Mouse (Mus musculus): ENCODE measurements around the gene Qprt. TPM values are rescaled to one million over a fixed set of nuclear protein-coding genes. Genes with fewer than 3 reads are reported as not detected.
A peak's percentile ranks its signal among the peaks of the same experiment; 100 is the strongest.

The Qprt gene
- polyA plus RNA-seq, 1 experiment: 0.93 TPM

DNA sequence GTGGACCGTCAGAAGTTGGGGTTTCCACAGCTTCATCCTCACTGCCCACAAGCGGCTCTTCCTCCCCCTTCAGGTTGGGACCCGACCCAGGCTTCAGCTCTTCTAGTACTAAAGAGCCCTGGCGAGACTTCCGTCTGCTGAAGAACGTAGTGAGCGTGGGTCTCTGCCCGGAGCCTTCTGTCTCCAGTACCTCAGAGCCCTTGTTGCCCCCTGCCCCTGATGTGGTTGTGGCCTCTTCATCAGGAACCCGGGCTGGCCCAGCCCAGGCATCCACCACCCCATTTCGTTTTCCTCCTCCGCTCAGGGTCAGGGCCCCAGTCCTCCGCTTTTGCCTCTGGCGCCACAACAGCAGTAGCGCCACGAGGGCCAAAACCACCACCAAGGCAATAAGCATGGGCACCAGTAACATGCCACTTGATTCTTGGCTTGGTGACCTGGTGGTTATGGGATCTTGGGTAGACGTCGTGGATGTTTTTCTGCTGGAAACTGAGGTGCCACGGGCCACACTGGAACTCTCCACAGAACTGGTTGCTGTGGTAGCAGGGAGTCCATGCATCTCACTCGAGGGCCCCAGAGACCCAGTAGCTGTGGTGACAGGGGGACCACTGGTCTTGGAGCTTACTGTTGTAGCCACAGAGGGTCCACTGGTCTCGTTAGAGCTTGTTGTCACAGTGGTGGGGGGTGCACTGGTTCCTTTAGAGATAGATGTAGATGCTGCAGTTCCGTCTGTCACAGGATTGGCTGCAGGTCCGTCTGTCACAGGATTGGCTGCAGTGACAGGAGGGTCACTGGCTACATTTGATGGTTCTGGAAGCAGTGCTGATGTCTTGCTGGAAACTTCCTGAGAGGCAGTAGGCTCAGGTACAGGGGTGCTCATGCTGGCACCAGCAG is 14.4 kb upstream of the Qprt start:
- DNase-seq: no peak
- Histone ChIP-seq H3K4me1 (ENCODE audit: control insufficient read depth, insufficient read depth, low read length) (no peaks in the 10 kb centered on the region), H3K4me3 (replicated peaks; ENCODE audit: extremely low read depth, low read depth, low read length) (no peak overlapping the region)
- 74% methylated on average over 22 of the region's 22 CpGs for WGBS
- TF ChIP-seq CTCF (IDR thresholded peaks at IDR 0.05; ENCODE audit: insufficient read depth, low read length) (no peak), POLR2A (IDR thresholded peaks at IDR 0.05; ENCODE audit: borderline replicate concordance, extremely low read depth, low read depth, low read length) (no peak)

- no peak for DNase-seq
- TF ChIP-seq CTCF (IDR thresholded peaks at IDR 0.05; ENCODE audit: insufficient read depth, low read length) (no peak), POLR2A (IDR thresholded peaks at IDR 0.05; ENCODE audit: borderline replicate concordance, extremely low read depth, low read depth, low read length) (no peak)
- H3K4me1 ChIP-seq (ENCODE audit: control insufficient read depth, insufficient read depth, low read length): no peaks in the 10 kb centered on the region
- no peak overlapping the region for H3K4me3 ChIP-seq (replicated peaks; ENCODE audit: extremely low read depth, low read depth, low read length)
- 70% methylated on average over 11 of the region's 11 CpGs for WGBS
Observed at GRCm38 (mm10) chr7:127134821-127135447, 12.9 kb upstream of the Qprt start.

DNA sequence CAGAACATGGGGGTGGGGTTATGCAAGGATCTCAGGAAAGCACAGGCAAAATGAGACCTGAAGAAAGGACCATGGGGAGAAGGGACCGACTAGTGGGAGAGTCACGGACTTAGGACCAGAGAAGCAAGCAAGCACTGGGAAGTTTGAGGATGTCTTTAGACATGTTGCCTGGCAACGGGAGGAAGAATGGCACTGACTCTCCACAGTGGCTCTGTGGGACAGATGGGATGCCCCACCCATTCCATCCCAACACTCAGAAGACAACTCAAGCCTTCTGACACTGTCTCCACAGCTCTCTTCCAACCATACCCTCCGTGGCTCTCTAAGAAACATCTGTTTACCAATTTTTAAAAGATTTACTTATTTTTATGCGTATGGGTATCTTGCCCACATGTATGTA is 11.1 kb upstream of the Qprt start:
- H3K4me1 ChIP-seq (ENCODE audit: control insufficient read depth, insufficient read depth, low read length): no peaks in the 10 kb centered on the region
- no peak overlapping the region for H3K4me3 ChIP-seq (replicated peaks; ENCODE audit: extremely low read depth, low read depth, low read length)
- no peak for DNase-seq
- WGBS: 66% methylated on average over 5 of the region's 5 CpGs
- TF ChIP-seq CTCF (IDR thresholded peaks at IDR 0.05; ENCODE audit: insufficient read depth, low read length) (no peak), POLR2A (IDR thresholded peaks at IDR 0.05; ENCODE audit: borderline replicate concordance, extremely low read depth, low read depth, low read length) (no peak)

GRCm38 (mm10) chr7:127129638-127130037 is 7.6 kb upstream of the Qprt start:
- peak; percentile 39; the same call in 1 of the 2 replicates for TF ChIP-seq CTCF (IDR thresholded peaks at IDR 0.05; ENCODE audit: insufficient read depth, low read length)
- no peak for TF ChIP-seq POLR2A (IDR thresholded peaks at IDR 0.05; ENCODE audit: borderline replicate concordance, extremely low read depth, low read depth, low read length)
- Histone ChIP-seq H3K4me1 (ENCODE audit: control insufficient read depth, insufficient read depth, low read length) (no peaks in the 10 kb centered on the region), H3K4me3 (replicated peaks; ENCODE audit: extremely low read depth, low read depth, low read length) (no peak overlapping the region)
- 8% methylated on average over 4 of the region's 4 CpGs for WGBS
- no peak for DNase-seq

DNA sequence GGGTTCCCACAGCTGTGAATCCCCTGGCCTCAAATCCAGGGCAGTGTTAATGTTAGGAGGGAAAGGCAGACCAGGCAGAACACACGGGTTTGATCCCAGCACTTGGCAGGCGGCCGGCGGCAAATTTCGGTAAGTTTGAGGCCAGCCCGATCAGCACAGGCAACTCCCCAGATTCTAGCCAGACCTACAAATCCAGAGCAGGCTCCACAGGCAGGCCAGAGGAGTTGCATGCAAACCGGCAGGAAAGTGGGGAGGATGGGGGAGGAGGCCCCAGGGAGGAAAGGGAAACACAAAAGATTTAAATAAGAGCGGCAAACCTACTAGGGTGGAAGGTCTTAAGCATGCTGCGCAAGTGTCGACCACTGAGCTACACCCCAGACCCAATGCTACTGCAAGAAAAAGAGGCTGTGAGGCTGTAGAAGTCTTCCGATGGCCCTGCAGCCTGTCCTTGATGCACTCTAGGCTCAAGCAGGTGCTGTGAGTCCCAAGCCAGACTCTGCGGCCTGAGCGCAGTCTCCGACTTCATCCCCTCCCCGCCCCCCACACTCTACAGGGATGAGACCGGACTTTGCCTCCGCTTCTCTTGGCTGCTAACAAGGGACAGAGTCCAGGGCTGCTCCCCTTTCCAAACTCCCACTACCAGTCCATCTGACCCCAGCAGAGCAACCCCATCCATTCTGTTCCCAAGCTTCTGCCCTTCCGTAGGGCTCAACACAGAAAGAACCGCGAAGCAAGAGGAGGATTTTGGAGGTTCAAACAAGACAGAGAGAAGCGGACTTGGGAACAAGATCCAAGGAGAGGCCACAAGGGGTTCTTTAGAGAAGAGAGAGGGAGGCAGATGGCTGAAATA is 740 bp downstream of the Qprt start:
- Histone ChIP-seq H3K4me3 (replicated peaks; ENCODE audit: extremely low read depth, low read depth, low read length) (no peak overlapping the region), H3K4me1 (ENCODE audit: control insufficient read depth, insufficient read depth, low read length) (no peaks in the 10 kb centered on the region)
- 39% methylated on average over 21 of the region's 21 CpGs for WGBS
- TF ChIP-seq CTCF (IDR thresholded peaks at IDR 0.05; ENCODE audit: insufficient read depth, low read length) (no peak), POLR2A (IDR thresholded peaks at IDR 0.05; ENCODE audit: borderline replicate concordance, extremely low read depth, low read depth, low read length) (no peak)
- no peak for DNase-seq

DNA sequence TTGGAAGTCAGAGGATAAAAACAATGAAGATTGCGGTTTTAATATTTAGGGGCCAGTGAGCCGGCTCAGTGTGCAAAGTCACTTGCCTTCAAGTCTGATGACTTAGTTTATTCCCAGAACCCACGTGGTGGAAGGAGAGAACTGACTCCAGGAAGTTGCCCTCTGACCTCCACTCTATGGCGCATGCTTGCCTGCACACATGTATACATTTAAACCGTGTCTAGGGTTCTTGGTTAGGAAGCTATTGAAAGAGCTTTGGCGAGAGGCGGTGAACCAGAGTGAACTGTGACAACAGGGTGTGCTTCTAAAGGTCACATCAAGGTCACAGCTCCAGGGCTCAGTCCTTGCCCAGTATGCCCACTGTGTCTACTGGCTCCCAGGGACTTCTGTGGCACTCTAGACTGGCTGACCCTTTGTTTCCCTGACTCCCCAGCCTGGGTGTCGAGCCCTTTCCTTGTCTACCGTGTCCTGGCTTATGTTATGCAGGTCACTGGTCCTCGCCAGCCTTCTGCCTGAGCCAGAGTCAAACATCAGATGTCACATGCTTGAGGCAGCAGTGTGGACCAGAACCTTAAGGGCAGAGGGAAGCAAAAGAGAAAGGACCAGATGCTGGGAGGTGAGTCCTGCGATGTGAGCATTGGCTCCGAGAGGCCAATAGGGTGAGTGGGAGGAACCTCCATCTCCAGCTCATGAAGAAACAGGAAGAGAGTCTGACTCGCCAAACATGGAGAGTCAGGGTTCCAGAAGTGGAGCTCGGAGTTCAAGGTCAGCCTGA is 3.2 kb downstream of the Qprt start:
- Histone ChIP-seq H3K4me3 (replicated peaks; ENCODE audit: extremely low read depth, low read depth, low read length) (no peak overlapping the region), H3K4me1 (ENCODE audit: control insufficient read depth, insufficient read depth, low read length) (no peaks in the 10 kb centered on the region)
- no peak for DNase-seq
- TF ChIP-seq CTCF (IDR thresholded peaks at IDR 0.05; ENCODE audit: insufficient read depth, low read length) (no peak), POLR2A (IDR thresholded peaks at IDR 0.05; ENCODE audit: borderline replicate concordance, extremely low read depth, low read depth, low read length) (no peak)
- 47% methylated on average over 14 of the region's 14 CpGs for WGBS

GRCm38 (mm10) chr7:127117948-127118347 is 4.1 kb downstream of the Qprt start:
- 27% methylated on average over 5 of the region's 5 CpGs for WGBS
- Histone ChIP-seq H3K4me1 (ENCODE audit: control insufficient read depth, insufficient read depth, low read length) (no peaks in the 10 kb centered on the region), H3K4me3 (replicated peaks; ENCODE audit: extremely low read depth, low read depth, low read length) (no peak overlapping the region)
- no peak for DNase-seq
- TF ChIP-seq POLR2A (IDR thresholded peaks at IDR 0.05; ENCODE audit: borderline replicate concordance, extremely low read depth, low read depth, low read length) (no peak), CTCF (IDR thresholded peaks at IDR 0.05; ENCODE audit: insufficient read depth, low read length) (no peak)

- no peak for DNase-seq
- 62% methylated on average over 11 of the region's 11 CpGs for WGBS
- TF ChIP-seq CTCF (IDR thresholded peaks at IDR 0.05; ENCODE audit: insufficient read depth, low read length) (no peak), POLR2A (IDR thresholded peaks at IDR 0.05; ENCODE audit: borderline replicate concordance, extremely low read depth, low read depth, low read length) (no peak)
- Histone ChIP-seq H3K4me1 (ENCODE audit: control insufficient read depth, insufficient read depth, low read length) (no peaks in the 10 kb centered on the region), H3K4me3 (replicated peaks; ENCODE audit: extremely low read depth, low read depth, low read length) (no peak overlapping the region)
Observed at GRCm38 (mm10) chr7:127116331-127116935, 5.6 kb downstream of the Qprt start.
